Mouse (Mus musculus) liver, postnatal 0 days (tissue): ENCODE results near the gene Ubtd1.

Source experiments
- CTCF ChIP-seq: sonication (generic); IDR thresholded peaks from 2 replicates; pipeline ENCODE4 v1.5.1; 2016; ENCODE audit warnings: antibody characterized with exemption, low read depth
- EP300 ChIP-seq: IDR thresholded peaks from 2 replicates; pipeline ENCODE4 v1.6.1; 2016; ENCODE audit warnings: antibody characterized with exemption, low read depth, mild to moderate bottlenecking

DNA sequence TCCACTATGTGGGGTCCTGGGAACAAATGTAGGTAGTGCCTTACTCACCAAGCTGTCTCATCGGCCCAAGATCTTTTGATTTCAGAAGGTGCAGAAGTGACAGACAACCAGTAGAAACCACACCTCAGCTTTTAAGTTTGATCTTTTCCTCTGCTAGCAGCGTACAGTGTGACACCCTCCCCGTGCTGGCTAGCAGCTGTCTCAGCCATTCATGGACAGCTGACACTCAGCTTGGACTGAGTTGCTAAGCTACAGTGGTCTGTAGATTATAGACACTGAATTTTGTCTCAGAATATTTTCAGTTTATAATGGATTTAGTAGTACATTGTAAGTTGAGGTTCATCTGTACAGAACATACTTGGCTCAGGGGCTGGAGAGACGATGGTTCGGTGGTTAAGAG, 49.5 kb downstream of the Ubtd1 start:
- no peak for TF ChIP-seq CTCF
- TF ChIP-seq EP300 = no peak
